Mouse (Mus musculus) thymus, postnatal 25 days (tissue): Measurements from ENCODE around the gene St6galnac3.

Experiments used
- DNase-seq: peaks from one replicate; pipeline ENCODE4 v3.0.0; 2022

Gene St6galnac3

DNA sequence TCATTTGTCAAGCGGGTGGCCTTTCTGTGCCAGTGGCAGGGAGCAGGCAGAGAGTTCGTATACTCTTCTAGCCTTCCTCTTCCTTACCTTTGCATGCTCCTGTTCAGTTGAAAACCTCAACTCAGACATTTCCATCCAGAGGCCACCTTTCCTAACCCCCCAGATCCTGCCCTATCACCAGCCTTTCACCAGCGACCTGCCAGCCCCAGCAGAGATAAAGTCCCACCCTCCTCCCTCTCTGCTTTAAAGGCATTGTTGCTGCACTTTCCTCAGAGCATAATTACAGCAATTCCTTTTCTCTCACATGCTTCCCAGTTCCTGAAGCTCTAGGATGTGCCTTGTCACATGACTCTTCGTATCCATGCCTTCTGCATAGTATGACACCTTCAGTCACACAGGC lies 215.3 kb downstream of the St6galnac3 start:
- no peak for DNase-seq

DNA sequence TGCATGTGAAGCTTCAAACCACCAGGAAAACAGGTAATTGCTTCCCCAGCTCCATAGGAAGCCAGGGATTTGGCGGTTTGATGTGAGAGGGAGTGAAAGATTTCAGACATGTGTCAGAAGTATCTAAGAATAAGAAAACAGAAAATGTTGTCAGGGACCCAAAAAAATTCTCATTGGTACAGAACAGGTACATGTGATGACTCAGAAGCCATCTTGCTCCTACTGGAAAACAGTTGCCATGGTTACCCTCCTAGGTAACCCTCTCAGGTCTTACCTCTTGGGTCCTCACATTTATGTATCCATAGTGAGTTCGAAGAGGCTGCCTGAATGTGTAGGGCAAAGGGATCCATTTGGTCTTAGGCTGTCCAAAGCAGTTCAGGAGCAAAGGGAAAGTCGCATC lies 215.9 kb downstream of the St6galnac3 start:
- no peak for DNase-seq

DNA sequence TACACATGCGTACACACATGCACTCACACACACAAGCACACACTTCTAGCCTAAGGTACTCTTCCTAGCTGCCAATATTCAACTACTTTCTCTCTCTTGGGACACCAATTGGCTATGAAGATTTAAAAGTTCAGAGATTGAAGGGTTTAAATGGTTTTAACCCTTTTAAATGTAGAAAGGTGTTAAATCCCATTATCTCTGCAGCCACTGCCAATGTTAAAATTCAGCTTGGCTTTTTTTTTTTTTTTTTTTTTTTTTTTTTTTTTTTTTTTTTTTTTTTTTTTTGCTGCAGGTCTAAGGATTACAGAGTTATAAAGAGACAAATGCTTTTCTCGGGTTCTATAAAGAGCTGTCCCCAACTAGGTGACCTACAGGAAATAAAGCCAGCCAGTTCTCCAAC lies 216.4 kb downstream of the St6galnac3 start:
- no peak for DNase-seq

DNA sequence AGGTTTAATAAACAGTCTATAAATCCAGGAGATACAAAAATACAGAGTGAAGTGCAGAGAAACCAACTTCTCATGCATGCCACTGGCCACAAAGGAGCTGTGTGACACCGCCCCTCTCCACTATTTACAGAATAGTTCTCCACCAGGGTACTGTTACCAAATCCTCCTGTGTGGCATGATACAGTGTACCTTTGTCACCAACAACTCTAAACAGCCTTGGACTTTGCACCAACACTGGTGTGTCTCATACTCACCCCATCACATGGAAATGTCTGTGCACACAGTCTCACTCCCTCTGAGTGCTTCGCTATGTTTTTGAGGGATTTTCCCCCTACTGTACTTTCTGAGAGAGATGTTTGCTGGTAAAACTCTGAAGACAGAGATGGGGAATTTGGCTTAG lies 217.4 kb downstream of the St6galnac3 start:
- no peak for DNase-seq

DNA sequence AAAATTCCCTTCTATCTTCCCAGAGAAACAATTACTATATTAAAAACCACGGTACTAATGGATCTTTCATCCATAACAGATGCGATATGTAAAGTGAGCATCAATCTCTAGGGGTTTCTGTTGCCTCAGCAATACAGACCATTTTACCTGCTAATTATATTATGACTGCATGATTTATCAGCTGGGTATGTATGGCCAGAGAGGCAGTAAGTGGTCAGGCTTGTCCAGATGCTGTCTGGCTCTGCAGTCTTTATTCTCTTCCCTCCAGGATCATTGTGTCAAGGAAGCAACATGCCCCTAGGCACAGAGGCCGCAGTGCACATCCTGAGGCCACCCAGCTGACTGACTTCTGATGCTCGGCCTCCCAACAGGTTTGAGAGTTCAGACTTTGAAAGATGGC lies 222.5 kb downstream of the St6galnac3 start:
- DNase-seq, result no peak

DNA sequence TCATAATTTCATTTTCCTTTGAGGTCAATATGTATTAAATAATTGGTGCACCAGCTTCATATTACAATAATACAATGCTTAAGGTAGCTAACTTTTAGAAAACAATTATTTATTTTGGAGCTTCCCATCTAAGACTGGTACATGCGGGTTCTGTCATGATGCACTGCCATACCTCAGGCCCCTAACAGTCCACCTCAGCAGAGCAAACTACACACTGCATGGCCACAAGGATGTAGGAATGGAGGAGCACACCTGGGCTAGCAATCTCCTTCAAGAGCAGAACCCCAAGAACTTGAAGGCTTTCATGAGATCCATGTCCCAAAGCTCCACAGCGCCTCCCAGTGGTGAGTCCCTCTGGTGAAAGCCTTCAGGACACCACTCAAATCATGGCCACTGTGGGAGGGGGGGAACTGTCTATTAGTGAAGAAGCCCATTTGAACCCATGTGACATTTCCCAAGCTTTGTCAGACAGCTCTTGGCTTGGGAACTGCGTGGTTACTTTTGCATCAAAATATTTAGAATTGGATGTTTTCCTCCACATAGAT lies 223.6 kb downstream of the St6galnac3 start:
- peak; percentile 50 for DNase-seq

DNA sequence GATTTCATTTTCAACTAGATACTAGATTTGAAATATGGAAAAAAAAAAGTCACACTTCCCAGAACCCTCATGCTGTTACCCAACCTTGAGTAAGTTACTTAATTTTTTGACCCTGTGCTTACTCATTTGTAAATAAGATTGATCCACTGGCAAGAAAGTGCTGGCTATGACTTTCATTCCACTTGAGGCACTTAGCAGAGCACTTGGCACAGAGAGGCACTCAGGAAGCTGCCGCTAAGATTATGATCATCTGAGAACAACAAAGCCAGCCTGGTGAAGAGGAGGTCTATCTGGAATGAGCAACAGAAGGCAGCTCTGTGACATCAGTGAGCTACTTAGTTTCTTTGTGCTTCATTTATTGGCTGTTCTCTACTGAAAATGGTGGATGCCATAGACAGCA lies 232.0 kb downstream of the St6galnac3 start:
- DNase-seq, result no peak

DNA sequence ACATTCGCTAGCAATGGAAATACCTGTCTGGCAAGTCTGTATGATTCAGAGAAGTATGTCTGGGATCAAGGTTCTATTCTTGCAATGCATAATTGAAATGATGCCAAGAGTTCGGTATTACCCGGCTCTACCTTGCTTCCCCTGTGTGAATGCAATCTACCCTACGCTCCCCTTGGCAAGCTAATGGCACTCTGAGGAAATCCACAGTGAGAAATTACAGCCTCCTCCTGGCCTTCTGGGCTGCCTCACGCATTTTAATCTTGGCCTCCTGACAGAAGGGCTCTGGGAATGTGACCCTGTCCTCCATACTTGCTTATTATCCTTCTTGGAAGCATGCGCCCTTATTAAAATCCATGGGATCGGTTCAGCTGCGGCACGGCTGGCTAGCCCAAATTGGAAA lies 235.3 kb downstream of the St6galnac3 start:
- DNase-seq, result no peak

DNA sequence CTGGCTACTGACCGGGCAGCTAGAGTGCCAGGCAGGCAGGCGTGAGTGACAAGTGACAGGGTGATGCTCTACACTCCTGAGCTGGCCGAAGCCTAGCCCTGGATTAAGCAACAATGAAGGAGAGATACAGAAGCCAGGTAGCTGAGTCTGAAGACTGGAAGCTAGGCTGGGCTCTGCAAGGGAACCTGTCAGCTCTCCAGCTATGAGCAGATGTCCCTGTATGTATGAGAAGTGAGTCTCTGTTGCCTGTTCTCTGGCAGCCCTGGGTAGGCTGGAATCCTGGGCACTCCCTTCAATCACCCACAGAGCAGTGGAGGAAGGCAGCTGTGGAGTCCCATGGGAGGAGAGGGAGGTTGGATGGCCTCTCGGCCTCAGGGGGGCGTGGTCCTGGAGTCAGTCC lies 236.0 kb downstream of the St6galnac3 start:
- DNase-seq, result no peak

DNA sequence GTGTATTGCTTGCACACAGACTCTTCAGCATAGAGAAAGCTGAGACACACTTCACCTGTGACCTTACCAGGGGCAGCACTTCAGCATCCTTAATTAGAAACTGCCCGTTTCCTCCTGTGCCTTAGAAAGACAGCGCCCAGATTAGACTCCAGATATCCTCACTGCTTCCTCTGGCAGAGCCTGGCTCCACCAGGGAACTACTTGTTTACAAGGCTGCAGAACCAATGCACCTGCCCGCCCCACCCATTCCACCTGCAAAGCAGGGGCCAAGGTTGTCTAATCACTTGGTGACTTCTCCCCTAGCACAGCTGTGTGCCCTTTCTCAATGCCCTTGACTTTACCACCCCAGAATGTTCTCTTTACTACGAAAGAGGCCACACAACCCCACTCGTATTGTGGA lies 239.8 kb downstream of the St6galnac3 start:
- DNase-seq, result no peak

DNA sequence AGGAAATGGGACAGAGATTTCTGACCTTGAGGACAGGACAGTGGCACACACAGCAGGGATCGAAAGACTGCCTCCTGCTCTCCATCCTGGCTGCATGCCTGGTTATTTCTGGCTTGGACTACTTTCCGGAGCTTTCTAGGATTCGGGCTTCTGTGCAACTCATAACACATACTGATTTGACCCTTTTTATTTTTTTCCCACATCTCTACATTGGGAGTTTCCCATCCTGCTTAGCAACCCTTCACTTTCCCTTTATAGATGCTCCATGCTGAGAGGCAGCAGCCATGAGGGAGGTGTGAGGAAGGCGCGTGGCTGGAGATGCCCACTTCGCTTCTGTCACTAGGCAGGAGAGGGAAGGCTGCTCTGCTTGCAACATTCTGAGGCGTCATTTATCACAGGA lies 240.3 kb downstream of the St6galnac3 start:
- DNase-seq, result no peak

DNA sequence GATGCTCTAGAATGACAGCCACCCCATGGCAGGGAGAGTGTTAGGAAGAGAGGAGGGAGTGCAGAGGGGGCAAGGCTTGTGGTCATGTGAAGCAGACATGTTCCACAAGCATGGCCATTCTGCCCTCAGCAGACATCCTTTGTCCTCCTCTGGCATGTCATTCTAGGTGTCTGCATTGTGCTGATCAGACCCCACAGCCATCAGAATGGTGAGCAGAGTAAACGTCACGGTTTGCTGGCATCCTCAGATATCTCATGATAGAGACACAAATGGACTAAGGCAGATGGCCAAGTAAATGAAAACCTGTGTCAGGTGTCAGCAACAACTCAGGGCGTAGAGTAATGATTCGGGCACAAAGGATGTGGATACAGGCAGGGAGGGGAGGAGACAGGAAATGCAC lies 241.3 kb downstream of the St6galnac3 start:
- no peak for DNase-seq

DNA sequence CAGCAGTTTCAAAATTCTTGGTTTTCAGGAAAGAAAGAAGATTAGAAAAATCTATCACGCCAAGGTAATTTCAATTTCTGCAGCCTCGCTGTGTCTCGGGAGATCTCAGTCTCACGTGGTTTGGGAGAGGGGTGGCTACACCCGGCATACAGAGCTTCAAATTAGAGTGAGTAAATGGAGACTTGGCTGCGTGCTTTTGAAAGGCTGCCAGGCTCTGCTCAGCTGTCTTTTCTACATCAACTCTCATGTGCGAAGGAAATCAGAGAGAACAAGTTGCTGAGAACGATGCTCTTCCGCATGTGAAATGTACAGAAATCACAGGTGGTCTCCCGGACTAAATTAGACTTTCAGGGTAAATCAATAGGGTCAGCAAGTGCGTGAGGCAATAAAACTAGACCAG lies 242.9 kb downstream of the St6galnac3 start:
- no peak for DNase-seq

DNA sequence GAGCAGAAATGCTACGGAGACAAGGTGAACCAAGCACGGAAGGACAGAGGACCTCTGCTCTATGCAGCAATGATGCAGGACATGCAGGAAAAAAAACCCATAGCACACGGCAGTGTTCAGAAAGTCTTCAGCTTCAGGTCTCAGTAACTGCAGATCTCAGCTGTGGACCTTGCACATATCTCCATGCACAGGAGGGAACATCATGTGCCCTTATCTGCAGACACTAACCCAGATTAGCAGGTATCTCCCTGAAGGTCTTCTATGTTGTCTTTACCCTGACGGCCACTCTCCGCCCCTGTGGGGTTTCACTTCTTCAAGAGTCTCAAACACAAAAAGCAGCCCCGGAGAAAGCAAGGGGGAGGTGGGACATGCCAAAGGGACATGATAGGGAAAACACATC lies 244.0 kb downstream of the St6galnac3 start:
- DNase-seq, result no peak

DNA sequence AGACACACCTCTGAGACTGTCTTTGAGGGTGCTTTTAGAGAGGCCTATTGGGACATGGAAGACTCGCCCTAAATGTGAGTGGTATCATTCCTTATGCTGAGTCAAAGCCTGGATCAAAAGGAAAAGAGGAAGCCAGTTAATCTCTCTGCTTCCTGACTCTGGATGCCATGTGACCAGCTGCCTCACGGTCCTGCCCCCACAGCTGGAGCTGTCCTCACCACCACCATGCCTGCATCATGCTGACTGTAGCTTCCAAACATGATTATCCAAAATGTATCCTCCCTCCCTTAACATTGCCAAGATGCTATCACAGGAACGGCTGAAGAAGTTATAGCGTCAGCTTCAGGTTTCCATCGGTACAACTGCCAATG lies 244.4 kb downstream of the St6galnac3 start:
- no peak for DNase-seq

DNA sequence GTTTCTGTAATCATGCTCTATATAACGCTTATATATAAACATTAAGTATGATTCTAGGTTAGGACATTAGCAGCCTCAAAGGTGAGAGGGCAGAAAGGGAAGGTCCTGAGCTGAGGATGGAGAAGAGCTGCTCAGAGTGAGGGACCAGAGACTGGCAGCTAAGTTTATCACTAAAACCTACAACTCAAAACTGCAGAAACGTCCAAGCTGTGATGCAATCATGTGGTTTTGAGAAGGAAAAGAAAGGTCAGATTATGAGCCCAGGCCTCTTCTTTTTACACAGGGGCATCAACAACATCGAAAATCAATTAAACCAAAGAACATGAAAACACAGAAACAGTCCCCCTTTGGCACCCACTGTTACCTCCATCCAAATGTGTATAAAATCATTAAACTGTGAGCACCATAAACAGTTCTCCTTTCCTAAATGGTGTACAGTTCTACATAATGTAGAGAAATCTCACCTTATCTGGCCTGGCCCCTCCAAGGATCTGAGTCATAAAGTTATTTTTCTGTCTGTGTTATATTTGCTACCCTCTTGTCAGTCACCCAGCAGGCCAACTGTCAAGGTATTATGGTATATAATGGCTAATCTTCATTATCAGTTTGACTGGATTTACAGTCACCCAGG lies 244.9 kb downstream of the St6galnac3 start:
- DNase-seq, result no peak

DNA sequence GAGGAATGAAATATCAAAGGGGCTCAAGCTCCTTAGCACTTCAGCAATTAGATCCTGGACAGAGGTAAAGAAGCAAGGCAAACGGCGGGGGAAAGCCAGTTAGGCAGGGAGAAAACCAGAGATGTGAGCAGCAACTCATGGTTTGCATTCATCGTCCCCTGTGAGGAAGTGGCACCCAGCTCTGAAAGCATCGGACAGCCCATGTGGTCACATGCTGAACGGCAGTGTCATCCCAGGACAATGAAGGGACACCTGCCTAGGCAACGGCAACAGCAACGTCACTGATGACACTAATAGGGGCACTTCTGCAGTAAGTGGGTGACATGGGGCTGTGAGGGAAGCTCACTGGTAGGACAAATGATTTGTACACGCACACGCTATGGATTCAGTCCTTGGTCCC lies 249.1 kb downstream of the St6galnac3 start:
- DNase-seq, result no peak

DNA sequence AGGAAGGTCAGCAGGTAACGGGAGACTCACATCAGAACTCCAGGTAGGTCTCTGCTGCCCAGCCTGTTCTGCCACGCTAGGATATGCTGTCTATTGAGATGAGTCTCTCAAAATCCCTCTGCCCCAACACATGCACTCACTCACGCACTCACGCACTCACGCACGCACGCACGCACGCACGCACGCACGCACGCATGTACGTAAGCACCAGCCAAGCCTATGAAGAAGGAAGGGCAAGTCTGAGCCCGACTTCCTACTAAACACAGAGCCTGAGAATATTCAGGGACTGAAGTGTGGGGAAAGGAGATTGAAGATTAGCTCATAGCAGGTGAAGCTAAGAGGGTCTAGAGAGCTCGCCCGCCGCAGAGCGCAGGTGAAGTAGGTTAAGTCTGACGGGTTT lies 249.5 kb downstream of the St6galnac3 start:
- no peak for DNase-seq

DNA sequence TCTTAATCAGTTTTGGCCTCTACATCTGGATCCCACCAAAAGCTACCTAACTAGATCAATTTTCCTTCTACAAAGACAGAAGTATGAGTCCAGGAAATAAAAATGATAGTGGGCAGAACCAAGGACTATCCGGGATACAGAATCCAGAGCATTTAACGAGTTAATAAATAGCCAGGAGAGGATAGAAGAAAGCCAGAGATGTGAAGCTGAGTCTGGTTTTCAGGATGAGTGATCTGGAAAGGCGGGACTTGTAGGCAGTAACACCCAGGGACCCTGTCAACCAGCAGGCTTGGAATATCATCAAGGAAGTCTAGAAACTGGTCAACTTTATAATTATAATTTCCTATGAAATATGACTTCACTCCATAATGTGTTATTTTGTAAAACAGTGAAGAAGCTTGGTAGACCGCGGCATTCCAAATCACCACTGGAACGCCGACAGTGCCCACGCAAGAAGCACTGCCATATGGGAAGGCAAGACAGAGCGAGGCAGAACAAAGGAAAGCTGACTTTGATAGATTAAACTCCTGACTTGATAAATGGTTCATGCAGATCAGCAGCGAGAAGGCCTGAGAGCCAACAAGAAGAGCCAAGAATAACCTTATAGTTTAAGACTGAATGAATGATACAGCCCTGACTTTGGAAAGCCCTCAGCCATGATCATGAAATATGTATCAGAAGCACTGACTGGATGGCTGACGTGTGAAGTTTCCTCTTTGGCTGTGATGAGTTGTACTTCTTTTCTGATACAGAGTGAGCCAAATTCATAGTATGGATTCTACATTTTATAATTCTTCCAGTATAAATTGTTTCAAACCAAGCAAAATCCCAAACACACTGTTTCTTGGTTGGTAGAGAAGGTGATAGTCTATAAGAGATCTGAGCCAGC lies 252.1 kb downstream of the St6galnac3 start:
- no peak for DNase-seq

DNA sequence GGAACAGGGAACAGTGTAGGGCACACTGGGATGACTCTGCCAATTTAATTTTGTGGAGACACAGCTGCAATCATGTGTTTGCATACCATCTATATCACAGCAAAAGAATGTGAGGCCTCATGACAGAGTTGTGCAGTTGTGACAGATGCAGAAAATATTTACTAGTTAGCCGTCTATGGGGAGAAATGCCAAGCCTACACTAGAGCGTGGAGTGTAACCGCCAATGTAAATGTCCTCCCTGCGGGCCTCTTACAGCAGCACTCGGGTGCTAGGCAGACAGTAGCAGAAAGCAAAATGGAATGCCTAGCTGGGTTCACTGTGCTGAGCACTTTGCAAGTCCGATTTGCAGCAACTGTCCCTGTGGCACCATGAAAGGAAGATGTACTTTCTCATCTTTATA lies 261.1 kb downstream of the St6galnac3 start:
- DNase-seq, result no peak

DNA sequence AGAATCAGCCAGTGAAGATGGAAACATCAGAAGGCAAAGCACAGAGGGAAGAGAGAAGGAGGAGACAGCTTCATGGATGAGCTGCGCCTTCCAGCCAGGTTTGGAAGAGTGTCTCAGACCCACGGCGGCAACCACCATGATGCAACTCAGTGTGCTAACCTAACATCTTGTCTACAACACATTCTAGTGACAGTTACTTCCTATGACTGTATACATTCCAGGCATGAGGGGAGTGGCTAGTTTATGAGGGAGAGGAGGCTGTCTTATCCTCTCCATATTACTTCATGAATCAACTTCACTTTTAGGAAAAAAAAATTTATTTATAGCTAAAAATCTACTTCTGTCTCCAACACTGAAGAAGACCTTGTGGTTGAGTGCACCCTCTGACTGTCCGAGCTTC lies 264.8 kb downstream of the St6galnac3 start:
- no peak for DNase-seq

DNA sequence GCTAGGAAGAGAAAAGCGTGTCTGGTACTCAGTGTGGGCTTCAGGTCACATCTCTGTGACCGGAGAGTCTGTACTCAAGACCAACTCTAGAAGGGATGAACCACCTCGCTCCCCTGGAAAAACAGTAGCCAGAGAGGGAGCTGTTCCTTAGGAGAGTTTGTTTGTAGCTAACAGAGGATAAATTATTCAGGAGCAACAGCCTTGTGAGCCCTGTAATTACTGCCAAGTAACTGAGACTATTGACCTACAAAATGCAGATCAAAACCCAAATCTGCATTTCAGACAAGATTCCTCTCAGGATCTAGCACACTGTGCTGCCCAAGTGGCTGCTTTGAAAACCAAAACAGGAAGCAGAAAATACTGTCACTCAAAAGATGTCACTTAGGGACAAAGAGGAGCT lies 266.4 kb downstream of the St6galnac3 start:
- no peak for DNase-seq

DNA sequence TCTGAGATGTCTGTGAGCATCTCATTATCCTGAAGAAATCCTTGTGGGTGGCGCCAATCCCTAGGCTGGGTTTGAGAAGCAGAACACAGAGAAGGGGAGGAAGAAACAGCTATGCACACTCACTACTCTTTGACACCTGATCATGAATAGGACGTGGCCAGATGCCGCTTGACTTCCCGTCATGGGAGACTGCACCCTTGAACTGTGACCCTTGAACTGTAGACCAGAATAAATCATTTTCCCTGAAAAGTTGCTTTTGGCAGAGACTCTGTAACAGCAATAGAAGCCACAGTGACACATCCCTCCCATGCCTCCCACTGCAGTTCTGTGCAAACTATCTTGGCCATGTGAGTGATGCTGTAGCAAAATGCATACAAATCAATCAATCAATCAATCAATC lies 267.3 kb downstream of the St6galnac3 start:
- no peak for DNase-seq

DNA sequence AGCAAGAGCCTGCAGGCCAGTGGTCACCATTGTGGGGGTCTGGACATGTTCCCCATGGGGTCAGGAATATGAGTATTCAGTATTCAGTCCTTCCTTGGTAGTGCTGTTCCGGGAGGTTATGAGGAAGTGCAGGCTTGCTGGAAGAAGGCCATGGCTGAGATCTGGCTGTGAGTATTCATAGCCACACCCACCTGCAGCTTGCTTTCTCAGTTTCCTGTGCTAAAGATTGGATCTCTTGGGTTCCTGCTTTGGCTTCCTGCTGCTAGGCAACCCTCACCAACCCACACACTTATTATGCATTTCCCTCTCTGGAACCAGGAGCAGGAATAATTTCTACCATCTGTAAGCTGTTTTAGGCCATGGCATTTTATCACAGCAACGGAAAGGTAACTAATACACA lies 267.8 kb downstream of the St6galnac3 start:
- no peak for DNase-seq

DNA sequence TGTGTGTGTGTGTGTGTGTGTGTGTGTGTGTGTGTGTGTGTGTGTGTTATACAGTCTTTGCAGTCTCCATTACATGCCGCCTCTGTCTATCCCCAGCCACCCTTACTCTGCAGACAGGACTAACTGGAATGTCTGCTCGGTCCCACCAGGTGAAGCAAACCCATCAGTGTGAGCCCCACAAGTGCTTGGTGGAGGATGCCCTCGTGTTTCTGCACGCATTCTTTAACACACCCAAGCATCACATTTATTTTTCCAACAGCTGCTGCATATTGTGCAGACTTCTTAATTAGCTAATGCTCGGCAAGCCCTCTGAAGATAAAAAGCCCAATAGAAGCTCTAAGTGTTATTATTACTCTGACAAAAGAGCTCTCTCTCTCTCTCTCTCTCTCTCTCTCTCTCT lies 268.7 kb downstream of the St6galnac3 start:
- no peak for DNase-seq
